Mouse (Mus musculus) retina, postnatal 1 day (tissue): ENCODE results near the gene Anks1.

ENCODE experiments used
- DNase-seq: peaks from one replicate; pipeline ENCODE4 v3.0.0-alpha.2; 2012

Anks1 gene

GRCm38 (mm10) chr17:28000851-28001250 lies 91.7 kb downstream of the Anks1 start:
- DNase-seq = peak; percentile 59

DNA sequence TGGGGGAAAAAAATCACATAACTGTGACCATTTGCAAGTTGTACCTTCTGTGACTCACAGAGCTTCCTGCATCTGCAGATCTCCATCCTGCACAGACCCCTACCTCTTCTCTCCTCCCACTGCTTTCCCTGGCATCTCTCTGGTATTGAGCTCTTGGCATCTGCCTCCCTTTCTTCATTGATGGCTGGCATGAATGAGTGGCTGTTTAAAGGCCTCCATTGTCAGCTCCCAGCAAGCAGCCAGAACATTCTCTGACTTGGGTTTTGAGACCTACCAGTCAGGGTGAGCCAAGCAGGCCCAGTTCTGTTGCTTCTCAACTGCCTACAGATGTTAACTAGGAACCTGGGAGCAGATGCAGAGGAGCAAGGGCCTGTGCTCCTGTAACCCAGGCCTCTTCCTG lies 96.3 kb downstream of the Anks1 start:
- DNase-seq = no peak

DNA sequence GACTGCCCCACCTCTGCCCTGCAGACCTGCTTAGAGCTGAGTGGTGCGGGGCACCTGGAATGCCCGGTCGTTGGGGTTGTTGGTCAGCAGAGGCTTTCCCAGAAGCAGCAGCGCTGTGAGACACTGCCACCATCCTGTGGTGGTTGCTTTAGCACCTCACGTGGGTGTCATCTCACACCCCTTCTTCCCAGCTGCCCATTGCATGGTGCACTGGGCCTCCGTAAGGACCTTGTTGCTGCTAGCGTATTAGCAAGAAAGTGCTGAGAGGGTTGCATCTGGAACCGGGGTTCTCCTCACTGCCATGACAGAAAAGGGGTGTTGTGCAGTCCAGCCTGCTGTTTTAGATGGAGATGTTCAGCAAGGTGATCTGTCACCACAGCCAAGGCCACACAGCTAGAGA lies 97.1 kb downstream of the Anks1 start:
- no peak for DNase-seq

DNA sequence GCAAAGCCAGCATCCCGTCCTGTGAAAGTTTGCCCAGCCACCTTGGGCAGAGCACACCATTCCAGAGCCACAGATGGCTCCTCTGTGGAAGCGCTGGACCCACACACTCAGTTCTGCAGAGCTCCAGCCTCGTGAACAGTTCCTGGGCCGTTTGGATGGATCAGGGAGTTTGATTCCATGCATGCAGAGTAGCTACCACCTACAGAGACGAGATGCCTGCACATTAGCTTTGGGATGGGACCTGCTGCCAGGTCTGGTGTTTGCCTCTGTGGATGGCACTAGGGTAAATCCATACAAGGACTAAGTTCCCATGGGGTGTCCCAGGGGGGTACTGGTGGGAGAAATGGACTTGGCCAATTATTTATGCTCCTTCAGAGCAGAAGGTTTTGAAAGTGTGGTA lies 97.5 kb downstream of the Anks1 start:
- no peak for DNase-seq

GRCm38 (mm10) chr17:28007179-28007811 lies 98.2 kb downstream of the Anks1 start:
- peak; percentile 52 for DNase-seq

- DNase-seq = no peak
Measured at GRCm38 (mm10) chr17:28007857-28008564, 98.9 kb downstream of the Anks1 start.

GRCm38 (mm10) chr17:28008565-28008981 lies 99.5 kb downstream of the Anks1 start:
- no peak for DNase-seq

DNA sequence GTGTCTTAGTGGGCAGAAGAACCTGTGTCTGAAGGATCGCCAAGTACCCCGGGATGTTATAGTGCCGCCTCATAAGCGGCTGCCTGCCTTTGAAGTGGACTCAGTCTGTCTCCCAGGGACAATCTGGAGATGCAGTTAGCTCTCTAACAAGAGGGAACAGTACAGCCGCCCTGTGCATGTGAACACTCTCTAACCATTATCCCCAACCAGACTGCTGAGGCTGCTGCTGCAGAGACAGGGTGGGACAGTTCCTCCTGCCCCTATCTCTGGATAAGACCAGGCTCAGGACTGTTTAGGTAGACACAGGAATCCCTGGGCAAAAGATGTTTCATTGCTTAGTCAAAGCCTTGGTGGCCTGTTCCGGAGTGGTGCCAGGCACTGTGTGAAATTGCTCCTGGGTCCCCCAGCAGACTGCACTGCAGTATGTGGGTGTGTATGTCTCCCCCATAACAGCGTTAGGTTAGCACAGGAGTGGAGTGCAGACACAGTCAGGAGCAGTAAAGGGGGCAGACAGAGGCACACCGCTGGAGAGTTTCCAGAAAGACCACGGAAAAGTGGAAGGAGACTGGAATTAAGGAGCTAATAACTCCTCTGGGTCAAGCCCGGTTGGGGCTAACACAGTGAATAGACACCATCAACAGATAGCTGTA lies 100.1 kb downstream of the Anks1 start:
- DNase-seq = no peak

GRCm38 (mm10) chr17:28009716-28010114 lies 100.6 kb downstream of the Anks1 start:
- no peak for DNase-seq

DNA sequence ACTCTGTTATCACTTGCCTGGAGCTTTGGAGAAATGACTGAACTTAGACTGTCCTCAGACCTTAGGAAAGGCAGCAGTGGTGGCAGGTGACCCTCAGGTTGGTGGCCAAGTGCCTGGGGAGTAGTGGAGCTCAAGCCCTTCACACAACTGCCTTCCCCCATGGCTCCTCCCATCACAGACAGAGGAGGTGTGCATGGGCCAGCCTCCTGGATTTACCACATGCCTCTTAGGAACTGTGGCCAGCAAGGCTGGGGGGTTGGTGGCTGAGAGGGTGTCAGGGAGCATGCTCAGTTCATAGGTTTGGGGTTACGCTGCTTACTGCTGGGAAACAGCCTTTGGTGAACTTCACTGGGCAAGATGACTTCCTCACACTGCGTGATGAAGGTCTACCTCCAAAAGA lies 101.8 kb downstream of the Anks1 start:
- DNase-seq = no peak

GRCm38 (mm10) chr17:28012851-28013250 lies 103.7 kb downstream of the Anks1 start:
- no peak for DNase-seq

- DNase-seq = peak; percentile 93
Measured at GRCm38 (mm10) chr17:28013259-28013875, 104.3 kb downstream of the Anks1 start.

GRCm38 (mm10) chr17:28014449-28014848 lies 105.3 kb downstream of the Anks1 start:
- no peak for DNase-seq

- DNase-seq = no peak
Measured at GRCm38 (mm10) chr17:28015068-28015730, 106.1 kb downstream of the Anks1 start.

GRCm38 (mm10) chr17:28016056-28016797 lies 107.1 kb downstream of the Anks1 start:
- no peak for DNase-seq

DNA sequence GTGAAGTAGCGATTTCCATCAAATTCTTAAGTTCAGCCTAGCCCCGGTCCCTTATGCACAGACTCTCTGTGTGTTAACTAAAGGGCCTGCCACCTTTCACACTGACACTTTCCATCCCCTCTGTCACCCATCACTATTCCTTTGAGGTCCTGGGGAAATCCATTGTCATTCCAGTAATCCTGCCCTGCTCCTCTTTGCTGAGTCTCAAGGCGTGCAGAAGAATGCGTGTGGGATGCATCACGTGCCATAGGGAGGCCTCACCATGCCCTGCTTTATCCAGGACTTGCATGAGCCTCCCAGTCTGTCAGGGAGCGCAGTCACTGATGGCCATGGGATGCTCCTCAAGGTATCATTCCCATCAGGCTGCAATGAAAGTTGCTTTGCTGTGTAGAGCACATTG lies 109.2 kb downstream of the Anks1 start:
- DNase-seq = peak; percentile 45

GRCm38 (mm10) chr17:28018776-28019175 lies 109.7 kb downstream of the Anks1 start:
- DNase-seq = peak; percentile 41

- DNase-seq = no peak
Measured at GRCm38 (mm10) chr17:28019785-28020696, 110.9 kb downstream of the Anks1 start.

DNA sequence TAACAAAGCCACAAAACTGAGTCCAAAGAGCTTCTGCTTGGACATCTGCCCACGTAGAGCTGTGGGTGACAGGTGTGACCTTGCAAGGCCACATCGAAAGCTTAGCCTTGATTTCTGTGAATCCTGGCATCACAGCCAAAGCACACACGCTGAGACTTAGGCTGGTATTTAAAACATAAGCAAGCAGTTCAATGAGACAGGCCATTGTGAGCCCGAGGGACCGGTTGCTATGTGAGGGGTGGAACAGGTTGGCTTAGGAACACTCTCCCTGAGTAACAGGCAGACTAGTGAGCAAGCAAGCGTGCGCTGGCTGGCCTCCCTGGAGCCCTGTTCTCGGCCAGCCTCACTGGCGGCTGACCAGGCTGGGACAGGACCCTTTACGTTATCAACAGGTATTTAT lies 112.8 kb downstream of the Anks1 start:
- DNase-seq = peak; percentile 53

GRCm38 (mm10) chr17:28022854-28023655 lies 113.9 kb downstream of the Anks1 start:
- DNase-seq = no peak
